Mouse (Mus musculus): ENCODE results near the gene Vps36. TPM values are rescaled to one million over a fixed set of nuclear protein-coding genes. Genes with fewer than 3 reads are reported as not detected.

Vps36 gene
- polyA plus RNA-seq, 1 experiment from 2014 or later: 37.4 TPM

- 64% methylated on average over 6 of the region's 6 CpGs for WGBS
- H3K4me3 ChIP-seq: no peak overlapping the region
- peaks cover 14% of the 10 kb centered on the region; the same call in 1 of the 2 replicates for H3K4me1 ChIP-seq
- H3K27me3 ChIP-seq: no peaks in the 10 kb centered on the region
- no peaks in the 10 kb centered on the region for H3K9me3 ChIP-seq
- no peak overlapping the region for H3K4me2 ChIP-seq
- H3K36me3 ChIP-seq: no peaks in the 10 kb centered on the region
- ATAC-seq (ENCODE audit: insufficient number of reproducible peaks, insufficient read depth, low FRiP score, low TSS enrichment, low read depth): no peak
- no peak overlapping the region for H3K9ac ChIP-seq
- no peak overlapping the region for H3K27ac ChIP-seq
Observed at GRCm38 (mm10) chr8:22264292-22264691, 71.7 kb downstream of the Vps36 start.

DNA sequence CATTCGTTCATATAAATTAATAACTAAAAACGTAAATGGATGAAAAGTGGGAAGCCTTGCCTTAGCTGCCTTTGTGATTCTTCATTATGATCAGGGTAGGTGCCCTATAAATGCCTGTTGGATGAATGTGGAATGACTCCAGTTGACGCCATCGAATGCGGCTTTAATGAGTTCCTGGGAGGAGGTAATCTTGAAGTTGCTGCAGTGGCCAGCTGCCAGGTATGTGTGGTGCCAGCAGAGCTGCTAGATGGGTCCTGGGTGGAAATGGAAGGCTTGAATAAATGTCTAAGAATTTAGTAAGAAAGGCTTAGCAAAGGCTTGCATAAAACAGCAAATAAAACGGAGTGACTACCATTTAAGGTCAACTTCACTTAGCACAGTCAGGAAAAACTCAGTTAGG lies 72.2 kb downstream of the Vps36 start:
- no peak for ATAC-seq (ENCODE audit: insufficient number of reproducible peaks, insufficient read depth, low FRiP score, low TSS enrichment, low read depth)
- Histone ChIP-seq H3K4me1 (peaks cover 9% of the 10 kb centered on the region; the same call in 1 of the 2 replicates), H3K36me3 (no peaks in the 10 kb centered on the region), H3K27me3 (no peaks in the 10 kb centered on the region), H3K9me3 (no peaks in the 10 kb centered on the region), H3K4me3 (no peak overlapping the region), H3K9ac (no peak overlapping the region), H3K4me2 (no peak overlapping the region), H3K27ac (no peak overlapping the region)
- 85% methylated on average over 6 of the region's 6 CpGs for WGBS

DNA sequence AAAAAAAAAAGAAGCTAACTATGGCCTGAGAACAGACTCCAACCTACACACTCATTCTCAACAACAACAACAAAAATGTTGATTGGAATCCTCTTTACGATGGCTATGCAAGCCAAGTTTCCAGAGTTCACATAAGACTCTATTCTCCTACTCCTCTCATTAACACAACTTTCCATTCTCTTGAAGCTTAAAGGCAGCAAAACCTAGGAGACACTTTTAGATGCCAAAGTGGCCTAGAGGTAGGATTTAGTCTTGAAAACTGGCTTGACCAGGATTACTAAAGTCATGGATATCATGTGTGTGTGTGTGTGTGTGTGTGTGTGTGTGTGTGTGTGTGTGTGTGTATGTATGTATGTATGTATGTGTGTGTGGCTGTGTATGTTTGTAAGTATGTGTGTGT lies 72.6 kb downstream of the Vps36 start:
- no peak overlapping the region for H3K27ac ChIP-seq
- no peak overlapping the region for H3K4me2 ChIP-seq
- peaks cover 5% of the 10 kb centered on the region; the same call in 1 of the 2 replicates for H3K4me1 ChIP-seq
- no peak for ATAC-seq (ENCODE audit: insufficient number of reproducible peaks, insufficient read depth, low FRiP score, low TSS enrichment, low read depth)
- WGBS: 88% methylated on average over 1 of the region's 1 CpGs
- no peak overlapping the region for H3K9ac ChIP-seq
- no peaks in the 10 kb centered on the region for H3K9me3 ChIP-seq
- no peaks in the 10 kb centered on the region for H3K27me3 ChIP-seq
- H3K36me3 ChIP-seq: no peaks in the 10 kb centered on the region
- H3K4me3 ChIP-seq: no peak overlapping the region

GRCm38 (mm10) chr8:22266809-22267208 lies 74.2 kb downstream of the Vps36 start:
- H3K27ac ChIP-seq: no peak overlapping the region
- no peak for ATAC-seq (ENCODE audit: insufficient number of reproducible peaks, insufficient read depth, low FRiP score, low TSS enrichment, low read depth)
- WGBS: 86% methylated on average over 3 of the region's 3 CpGs

More at GRCm38 (mm10) chr8:22266809-22267208, 74.2 kb downstream of the Vps36 start:
- H3K4me1 ChIP-seq: no peaks in the 10 kb centered on the region
- H3K9ac ChIP-seq: no peak overlapping the region
- no peaks in the 10 kb centered on the region for H3K9me3 ChIP-seq
- H3K4me2 ChIP-seq: no peak overlapping the region
- H3K36me3 ChIP-seq: no peaks in the 10 kb centered on the region
- H3K27me3 ChIP-seq: no peaks in the 10 kb centered on the region
- H3K4me3 ChIP-seq: no peak overlapping the region

Other genes with a start within 250 kb of the Vps36 start
- not detected in 2 replicates for gene Defb13, start 246.0 kb upstream of the Vps36 start, polyA plus RNA-seq (2015; fragmentation: Nextera tagmentation; extraction: Ambion mirVana)
- gene Fam90a1a, start 234.1 kb upstream of the Vps36 start, polyA plus RNA-seq (2015; fragmentation: Nextera tagmentation; extraction: Ambion mirVana): not detected in 2 replicates
- gene Ccdc70, start 223.0 kb upstream of the Vps36 start, polyA plus RNA-seq (2015; fragmentation: Nextera tagmentation; extraction: Ambion mirVana): not detected in 2 replicates
- 0.55 and 0.96 TPM in 2 replicates for gene Atp7b, start 132.5 kb upstream of the Vps36 start, polyA plus RNA-seq (2015; fragmentation: Nextera tagmentation; extraction: Ambion mirVana)
- 39.1 and 40.8 TPM in 2 replicates for gene Alg11, start 132.1 kb upstream of the Vps36 start, polyA plus RNA-seq (2015; fragmentation: Nextera tagmentation; extraction: Ambion mirVana)
- 0.17 TPM in 1 of 2 replicates, not detected in the other for gene Nek5, start 67.8 kb upstream of the Vps36 start, polyA plus RNA-seq (2015; fragmentation: Nextera tagmentation; extraction: Ambion mirVana)
- 4.1 and 5.6 TPM in 2 replicates for gene Nek3, start 26.4 kb upstream of the Vps36 start, polyA plus RNA-seq (2015; fragmentation: Nextera tagmentation; extraction: Ambion mirVana)
- 50.0 and 53.2 TPM in 2 replicates for gene Ckap2, start 7.0 kb upstream of the Vps36 start, polyA plus RNA-seq (2015; fragmentation: Nextera tagmentation; extraction: Ambion mirVana)
- gene Thsd1, start 34.5 kb downstream of the Vps36 start, polyA plus RNA-seq (2015; fragmentation: Nextera tagmentation; extraction: Ambion mirVana): 9.8 and 10.2 TPM in 2 replicates
- not detected in 2 replicates for gene Tpte, start 90.6 kb downstream of the Vps36 start, polyA plus RNA-seq (2015; fragmentation: Nextera tagmentation; extraction: Ambion mirVana)
- 14.5 and 16.3 TPM in 2 replicates for gene Slc25a15, start 205.8 kb downstream of the Vps36 start, polyA plus RNA-seq (2015; fragmentation: Nextera tagmentation; extraction: Ambion mirVana)
- gene Mrps31, start 218.6 kb downstream of the Vps36 start, polyA plus RNA-seq (2015; fragmentation: Nextera tagmentation; extraction: Ambion mirVana): 39.3 and 40.3 TPM in 2 replicates

Measured in embryonic facial prominence, embryonic 13.5 days (tissue).